Mouse (Mus musculus): Measurements from ENCODE around the gene Srd5a1. TPM values are rescaled to one million over a fixed set of nuclear protein-coding genes. Genes with fewer than 3 reads are reported as not detected.

The Srd5a1 gene
- polyA plus RNA-seq, 1 experiment from 2014 or later: 52.8 TPM

DNA sequence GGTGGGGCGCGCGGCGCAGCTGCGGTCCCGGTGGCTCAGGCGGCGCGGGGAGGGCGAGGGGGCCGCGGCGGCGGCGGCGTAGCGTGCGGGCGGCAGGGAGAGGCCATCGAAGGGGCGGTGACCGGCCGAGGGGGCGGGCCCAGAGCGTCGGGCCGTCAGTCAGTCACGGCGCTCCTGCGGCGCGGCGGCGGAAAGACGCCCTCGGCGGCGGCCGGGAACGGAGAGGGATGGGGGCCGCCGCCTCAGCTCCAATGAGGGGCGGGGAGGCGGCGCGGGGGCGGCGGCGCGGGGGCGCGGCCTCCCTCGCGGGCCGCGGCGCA lies 76.9 kb downstream of the Srd5a1 start, which contains the start of gene Tent4a:
Tent4a (minus strand) TSS at position 284 of the 320 bp plus-strand sequence.
- H3K9me3 ChIP-seq: no peaks in the 10 kb centered on the region
- H3K4me1 ChIP-seq: peaks cover 55% of the 10 kb centered on the region
- H3K4me3 ChIP-seq: peak within 1 kb of the TSS; percentile 93
- H3K9ac ChIP-seq: peak within 1 kb of the TSS; percentile 87
- peak; percentile 88 for ATAC-seq (ENCODE audit: insufficient number of reproducible peaks, low FRiP score, low TSS enrichment, low read depth)
- peak within 1 kb of the TSS; percentile 95 for H3K27ac ChIP-seq
- WGBS: 0% methylated on average over 21 of the region's 57 CpGs
- H3K4me2 ChIP-seq: peak within 1 kb of the TSS; percentile 85
- peaks cover 11% of the 10 kb centered on the region; the same call in 1 of the 2 replicates for H3K36me3 ChIP-seq
- no peaks in the 10 kb centered on the region for H3K27me3 ChIP-seq

DNA sequence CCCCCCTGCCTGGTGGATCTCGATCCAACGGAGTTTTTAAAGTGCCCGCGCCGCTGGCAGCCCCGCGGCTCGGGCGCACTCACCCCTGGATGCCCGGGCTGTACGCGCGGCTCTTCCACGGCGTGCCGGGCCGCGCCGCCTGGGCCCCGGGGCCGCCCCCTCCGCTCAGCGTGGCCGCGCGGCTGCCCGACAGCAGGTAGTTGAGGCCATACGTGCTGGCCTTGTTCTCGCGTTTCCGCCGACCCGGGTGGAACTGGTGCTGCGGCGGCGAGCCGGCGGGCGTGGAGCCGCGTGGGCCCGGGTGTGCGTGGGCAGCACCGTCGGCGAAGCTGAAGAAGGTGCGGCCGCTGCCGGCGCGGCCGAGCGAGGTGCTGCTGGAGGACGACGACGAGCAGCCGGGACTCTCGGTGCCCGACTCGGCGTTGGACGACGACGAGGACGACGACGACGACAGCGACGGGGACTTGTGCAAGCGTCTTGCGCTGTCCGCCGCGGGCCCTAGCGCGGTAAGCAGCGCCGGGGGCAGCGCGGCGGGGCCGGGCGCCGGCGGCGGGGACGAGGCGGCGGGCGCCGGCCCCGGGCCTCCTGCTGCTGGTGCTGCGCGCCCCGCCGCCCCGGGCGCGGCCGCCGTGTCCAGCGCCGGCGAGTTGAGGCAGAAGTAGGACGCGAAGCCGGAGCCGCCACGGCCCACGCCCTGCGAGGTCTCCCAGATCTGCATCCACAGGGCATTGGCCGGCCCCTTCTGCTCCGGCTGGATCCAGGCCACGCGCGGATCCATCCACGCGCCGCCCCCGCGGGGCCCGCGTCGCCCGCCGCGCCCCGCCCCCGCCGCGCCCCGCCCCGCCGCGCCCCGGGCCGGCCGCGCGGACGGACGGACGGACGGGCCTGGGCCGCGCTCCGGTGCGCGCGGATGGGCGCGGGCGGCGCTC lies 77.6 kb downstream of the Srd5a1 start, which contains the start of gene Nsun2:
Nsun2 (plus strand) TSS at position 342 of the 929 bp plus-strand sequence.
- H3K9me3 ChIP-seq: no peaks in the 10 kb centered on the region
- peak; percentile 4; the same call in 1 of the 2 replicates for ATAC-seq (ENCODE audit: insufficient number of reproducible peaks, low FRiP score, low TSS enrichment, low read depth)
- peaks cover 11% of the 10 kb centered on the region; the same call in 1 of the 2 replicates for H3K36me3 ChIP-seq
- WGBS: under 1% methylated on average over 111 of the region's 155 CpGs
- H3K27ac ChIP-seq: peak within 1 kb of the TSS; percentile 94
- peaks cover 49% of the 10 kb centered on the region for H3K4me1 ChIP-seq
- H3K27me3 ChIP-seq: no peaks in the 10 kb centered on the region
- peak within 1 kb of the TSS; percentile 79 for H3K4me2 ChIP-seq
- H3K4me3 ChIP-seq: peak within 1 kb of the TSS; percentile 93
- peak within 1 kb of the TSS; percentile 87 for H3K9ac ChIP-seq

DNA sequence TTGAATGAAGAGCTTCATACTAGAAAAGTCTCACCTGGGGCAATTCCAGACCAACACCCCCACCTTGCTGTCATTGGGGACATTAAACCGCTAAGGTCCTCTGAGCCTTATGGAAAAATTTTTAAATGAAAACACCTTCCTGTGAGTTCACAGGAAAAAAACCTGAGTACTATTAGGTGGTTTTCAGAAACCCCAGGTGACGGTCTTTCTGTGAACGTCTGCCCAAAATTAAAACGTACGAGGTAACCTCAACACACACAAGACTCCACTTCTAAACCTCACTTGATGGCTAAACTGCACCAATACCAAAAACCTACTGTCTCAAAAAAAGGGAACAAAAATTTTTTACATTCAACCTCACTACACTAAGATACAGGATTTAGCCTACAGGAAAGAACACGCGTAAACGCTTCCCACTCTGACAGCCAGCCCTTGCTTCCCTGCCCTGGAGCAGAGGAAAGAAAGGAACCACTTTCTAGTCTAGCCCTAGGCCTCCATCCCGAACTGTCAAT lies 78.3 kb downstream of the Srd5a1 start:
- no peak for ATAC-seq (ENCODE audit: insufficient number of reproducible peaks, low FRiP score, low TSS enrichment, low read depth)
- 2% methylated on average over 9 of the region's 9 CpGs for WGBS
- H3K36me3 ChIP-seq: peaks cover 11% of the 10 kb centered on the region; the same call in 1 of the 2 replicates
- peaks cover 44% of the 10 kb centered on the region for H3K4me1 ChIP-seq
- H3K4me3 ChIP-seq: peak overlapping the region; percentile 93
- H3K9ac ChIP-seq: peak overlapping the region; percentile 87
- peak overlapping the region; percentile 94 for H3K27ac ChIP-seq
- H3K27me3 ChIP-seq: no peaks in the 10 kb centered on the region
- H3K9me3 ChIP-seq: no peaks in the 10 kb centered on the region
- peak overlapping the region; percentile 79 for H3K4me2 ChIP-seq

DNA sequence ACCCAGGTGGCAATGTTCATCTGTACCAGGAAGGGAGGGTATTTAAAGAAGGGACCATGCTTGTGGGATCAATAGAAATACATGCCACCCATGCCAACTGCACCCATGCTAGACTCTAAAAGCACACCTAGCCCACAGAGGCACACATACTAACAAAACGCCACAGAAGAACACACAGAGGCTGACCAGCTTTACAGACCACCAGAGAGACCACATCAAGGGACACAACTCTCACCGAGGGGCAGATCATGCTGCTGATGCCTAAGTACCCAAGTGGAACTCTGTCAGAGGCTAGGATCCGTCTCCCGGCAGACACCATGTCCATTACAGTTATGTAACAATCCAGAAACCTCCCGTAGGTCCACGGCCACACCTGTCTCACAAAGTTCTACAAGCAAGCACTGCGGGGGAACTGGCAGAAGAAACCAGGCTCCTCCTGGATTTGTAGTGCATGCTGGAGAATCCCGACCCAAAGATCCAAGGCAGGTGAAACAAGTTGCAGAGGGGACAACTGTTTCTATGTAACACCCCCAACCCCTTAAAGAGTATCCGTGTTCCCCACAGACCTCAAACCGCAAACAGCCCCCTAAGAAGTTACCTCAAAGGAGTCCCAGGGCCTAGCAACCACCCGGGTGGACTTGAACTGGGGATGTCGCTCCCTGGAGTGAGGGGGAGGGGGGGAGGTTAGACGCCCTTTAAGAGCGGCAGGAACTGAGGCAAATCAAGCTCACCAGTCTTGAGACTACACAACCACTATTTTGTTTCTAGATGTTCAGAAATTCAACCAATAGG lies 78.9 kb downstream of the Srd5a1 start:
- Histone ChIP-seq H3K4me1 (peaks cover 48% of the 10 kb centered on the region), H3K27ac (no peak overlapping the region), H3K9me3 (no peaks in the 10 kb centered on the region), H3K4me3 (peak overlapping the region; percentile 93), H3K36me3 (peaks cover 11% of the 10 kb centered on the region; the same call in 1 of the 2 replicates), H3K27me3 (no peaks in the 10 kb centered on the region), H3K4me2 (peak overlapping the region; percentile 79), H3K9ac (peak overlapping the region; percentile 11; the same call in 1 of the 2 replicates)
- no peak for ATAC-seq (ENCODE audit: insufficient number of reproducible peaks, low FRiP score, low TSS enrichment, low read depth)
- 14% methylated on average over 14 of the region's 14 CpGs for WGBS

DNA sequence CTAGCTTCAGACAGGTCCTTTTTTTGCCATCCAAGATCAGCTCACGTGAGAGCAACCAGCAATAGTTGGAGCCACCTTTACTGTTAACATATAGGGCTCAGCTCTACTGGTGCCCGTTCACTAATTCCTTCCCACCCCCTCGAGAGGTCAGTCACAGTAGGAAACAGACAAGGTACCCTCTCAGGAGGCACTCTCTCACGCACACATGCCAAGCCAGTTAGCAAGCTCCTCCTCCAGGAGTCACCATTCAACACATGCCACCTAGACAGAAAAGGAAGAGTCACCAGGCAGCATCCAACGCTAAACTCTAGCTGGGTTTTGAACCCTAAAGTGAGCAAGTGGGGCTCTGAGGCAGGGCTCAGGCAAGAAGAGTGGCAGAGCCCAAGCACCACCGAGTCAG lies 79.8 kb downstream of the Srd5a1 start:
- no peaks in the 10 kb centered on the region for H3K27me3 ChIP-seq
- peaks cover 52% of the 10 kb centered on the region for H3K4me1 ChIP-seq
- no peak overlapping the region for H3K9ac ChIP-seq
- H3K9me3 ChIP-seq: no peaks in the 10 kb centered on the region
- peak overlapping the region; percentile 79 for H3K4me2 ChIP-seq
- peak overlapping the region; percentile 93 for H3K4me3 ChIP-seq
- no peak for ATAC-seq (ENCODE audit: insufficient number of reproducible peaks, low FRiP score, low TSS enrichment, low read depth)
- H3K36me3 ChIP-seq: peaks cover 11% of the 10 kb centered on the region; the same call in 1 of the 2 replicates
- no peak overlapping the region for H3K27ac ChIP-seq
- 44% methylated on average over 6 of the region's 6 CpGs for whole genome bisulfite sequencing

DNA sequence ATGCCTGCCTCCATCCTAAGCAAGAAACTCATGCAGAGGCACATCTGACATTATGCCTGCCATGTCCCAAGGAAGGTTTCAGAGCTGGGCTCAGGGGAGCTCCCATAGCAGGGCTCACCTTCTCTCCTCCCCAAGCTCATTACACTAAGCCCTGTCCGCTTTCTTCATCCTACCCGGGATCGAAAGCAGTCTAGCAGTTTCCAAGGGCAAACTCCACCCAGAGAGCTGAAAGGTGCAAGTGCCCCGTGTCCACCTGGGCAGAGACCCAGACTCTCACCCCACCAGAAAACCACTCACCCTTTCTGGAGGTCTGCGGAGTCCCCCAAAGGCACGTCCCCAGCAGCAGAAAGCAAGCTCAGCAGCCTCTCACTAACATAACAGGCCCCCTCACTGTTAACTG lies 80.3 kb downstream of the Srd5a1 start:
- WGBS: 73% methylated on average over 6 of the region's 6 CpGs
- no peak overlapping the region for H3K27ac ChIP-seq
- H3K36me3 ChIP-seq: peaks cover 11% of the 10 kb centered on the region; the same call in 1 of the 2 replicates
- peaks cover 52% of the 10 kb centered on the region for H3K4me1 ChIP-seq
- H3K4me2 ChIP-seq: peak overlapping the region; percentile 79; the same call in 1 of the 2 replicates
- no peaks in the 10 kb centered on the region for H3K27me3 ChIP-seq
- peak overlapping the region; percentile 93; the same call in 1 of the 2 replicates for H3K4me3 ChIP-seq
- ATAC-seq (ENCODE audit: insufficient number of reproducible peaks, low FRiP score, low TSS enrichment, low read depth): no peak
- no peak overlapping the region for H3K9ac ChIP-seq
- H3K9me3 ChIP-seq: no peaks in the 10 kb centered on the region

DNA sequence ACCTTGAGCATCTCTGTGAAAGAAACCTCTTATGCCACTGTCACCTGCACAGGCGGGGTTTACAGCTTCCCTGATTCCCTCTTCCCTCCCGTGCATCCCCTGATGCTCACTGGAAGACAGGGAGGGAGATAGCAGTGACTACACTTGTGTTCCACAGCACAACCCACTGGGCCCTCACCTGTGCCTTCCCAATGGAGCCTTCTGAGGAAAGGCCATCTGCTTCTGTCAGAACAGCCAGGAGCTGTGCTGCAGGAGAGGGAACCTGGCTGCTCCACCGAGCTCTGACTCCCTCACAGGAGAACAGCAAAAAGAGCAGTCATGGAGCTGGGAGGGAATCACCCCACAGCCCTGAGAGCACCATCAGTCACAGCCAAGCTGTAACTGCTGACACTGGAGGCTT lies 81.1 kb downstream of the Srd5a1 start:
- H3K4me2 ChIP-seq: no peak overlapping the region
- no peak overlapping the region for H3K27ac ChIP-seq
- H3K9ac ChIP-seq: no peak overlapping the region
- H3K4me3 ChIP-seq: no peak overlapping the region
- H3K27me3 ChIP-seq: no peaks in the 10 kb centered on the region
- peaks cover 11% of the 10 kb centered on the region; the same call in 1 of the 2 replicates for H3K36me3 ChIP-seq
- WGBS: 73% methylated on average over 3 of the region's 3 CpGs
- H3K9me3 ChIP-seq: no peaks in the 10 kb centered on the region
- ATAC-seq (ENCODE audit: insufficient number of reproducible peaks, low FRiP score, low TSS enrichment, low read depth): no peak
- H3K4me1 ChIP-seq: peaks cover 52% of the 10 kb centered on the region

DNA sequence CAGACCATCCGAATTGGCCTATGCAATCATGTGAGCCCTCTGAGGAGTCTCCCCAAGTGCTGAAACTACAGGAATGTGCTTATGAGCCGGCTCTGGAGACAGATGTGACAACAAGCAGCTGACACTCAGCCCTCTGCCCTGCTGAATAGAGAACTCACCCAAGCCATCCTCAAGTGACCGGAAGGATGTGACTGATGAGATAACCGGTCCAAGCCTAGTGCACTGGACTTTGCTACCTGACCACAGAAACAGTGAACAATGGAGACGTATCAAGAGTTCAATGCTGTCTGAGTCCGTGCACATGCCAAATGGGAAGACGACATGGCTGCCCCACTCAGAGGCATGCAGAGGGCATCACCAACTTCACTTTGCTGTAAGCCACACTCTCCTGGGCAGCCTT lies 82.7 kb downstream of the Srd5a1 start:
- Histone ChIP-seq H3K4me1 (peaks cover 60% of the 10 kb centered on the region), H3K36me3 (peaks cover 11% of the 10 kb centered on the region; the same call in 1 of the 2 replicates), H3K27me3 (no peaks in the 10 kb centered on the region), H3K4me2 (no peak overlapping the region), H3K9me3 (no peaks in the 10 kb centered on the region), H3K4me3 (no peak overlapping the region), H3K27ac (no peak overlapping the region), H3K9ac (no peak overlapping the region)
- no peak for ATAC-seq (ENCODE audit: insufficient number of reproducible peaks, low FRiP score, low TSS enrichment, low read depth)
- WGBS: 79% methylated on average over 7 of the region's 7 CpGs

DNA sequence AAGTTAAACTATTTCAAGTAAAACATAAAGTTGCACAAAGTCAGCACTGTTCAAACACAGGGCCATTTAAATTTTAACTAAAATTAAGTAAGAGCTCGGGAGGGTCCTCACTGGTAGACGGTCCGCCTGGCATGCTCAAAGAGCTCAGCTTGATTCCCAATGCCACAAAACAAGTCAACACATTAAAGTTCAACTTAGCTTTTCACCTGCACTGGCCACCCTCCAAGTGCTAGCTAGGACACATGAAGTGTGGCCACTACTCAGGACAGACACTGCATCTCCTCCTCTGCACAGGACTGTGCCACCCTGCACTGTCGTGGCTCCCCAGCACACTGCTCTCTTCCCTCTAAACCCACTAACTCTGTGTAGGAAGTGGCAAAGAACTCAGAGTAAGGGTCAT lies 85.4 kb downstream of the Srd5a1 start:
- Histone ChIP-seq H3K9me3 (no peaks in the 10 kb centered on the region), H3K9ac (no peak overlapping the region), H3K36me3 (peaks cover 11% of the 10 kb centered on the region; the same call in 1 of the 2 replicates), H3K4me3 (no peak overlapping the region), H3K4me1 (peaks cover 57% of the 10 kb centered on the region), H3K4me2 (0 out of 2 replicates have a peak overlapping the region, but pooled peaks have one; percentile 10), H3K27ac (peak overlapping the region; percentile 57; the same call in 1 of the 2 replicates), H3K27me3 (no peaks in the 10 kb centered on the region)
- WGBS: 63% methylated on average over 4 of the region's 4 CpGs
- ATAC-seq (ENCODE audit: insufficient number of reproducible peaks, low FRiP score, low TSS enrichment, low read depth): no peak

DNA sequence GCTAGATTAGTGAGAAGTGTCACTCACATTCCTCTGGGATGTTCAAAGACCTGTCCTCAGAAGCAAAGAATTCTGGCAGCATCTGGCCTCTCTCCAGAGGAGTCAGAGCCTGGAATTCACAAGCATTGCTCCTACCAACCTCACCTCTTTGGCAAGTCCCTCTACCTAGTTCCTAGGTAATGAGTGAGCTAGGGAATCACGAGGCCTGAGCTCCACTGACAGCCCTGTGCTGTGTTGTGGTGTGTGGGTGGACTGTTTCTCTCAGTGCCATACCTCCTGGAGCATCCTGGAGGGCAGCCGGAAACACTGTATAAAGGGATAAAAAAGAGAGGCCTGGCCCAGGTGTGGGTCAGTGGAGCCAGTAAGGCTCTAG lies 87.1 kb downstream of the Srd5a1 start:
- H3K4me3 ChIP-seq: no peak overlapping the region
- no peaks in the 10 kb centered on the region for H3K9me3 ChIP-seq
- H3K36me3 ChIP-seq: no peaks in the 10 kb centered on the region
- H3K27me3 ChIP-seq: no peaks in the 10 kb centered on the region
- H3K27ac ChIP-seq: no peak overlapping the region
- whole genome bisulfite sequencing: 61% methylated on average over 2 of the region's 2 CpGs
- no peak overlapping the region for H3K4me2 ChIP-seq
- no peak for ATAC-seq (ENCODE audit: insufficient number of reproducible peaks, low FRiP score, low TSS enrichment, low read depth)
- no peak overlapping the region for H3K9ac ChIP-seq
- H3K4me1 ChIP-seq: peaks cover 49% of the 10 kb centered on the region

Data from limb, embryonic 15.5 days (tissue).